Mouse (Mus musculus) MEL (cell line): ENCODE data around the gene Zfp689. TPM values are rescaled to one million over a fixed set of nuclear protein-coding genes. Genes with fewer than 3 reads are reported as not detected.

Experiments used
- DNase-seq: peaks from one replicate; pipeline ENCODE4 v3.0.0; 2011; ENCODE audit warnings: low read depth, low spot score
- H3K27ac ChIP-seq: 2 replicates; pipeline ENCODE4 v1.5.1; 2012; ENCODE audit warnings: low read depth, mild to moderate bottlenecking, control low read depth, low read length, moderate library complexity; ENCODE audit not compliant: control insufficient read depth
- H3K27me3 ChIP-seq, 2 experiments: fragments of 150-350 bp in 1 of 2; sonication (generic) in 1 of 2; 2 replicates each; pipeline ENCODE4 v1.6.1; 2012; ENCODE audit warnings: low read length in 2 of 2, mild to moderate bottlenecking in 2 of 2, improper control_type of control experiment in 1 of 2, moderate library complexity in 1 of 2; ENCODE audit not compliant: insufficient read depth in 2 of 2, control insufficient read depth in 1 of 2
- H3K36me3 ChIP-seq, 2 experiments: 2 replicates each; pipeline ENCODE4 v1.6.1; 2012 to 2014; ENCODE audit warnings: low read length in 2 of 2, improper control_type of control experiment in 1 of 2, inconsistent platforms in 1 of 2, mild to moderate bottlenecking in 1 of 2; ENCODE audit not compliant: insufficient read depth in 2 of 2, control insufficient read depth in 1 of 2
- H3K4me1 ChIP-seq, 2 experiments: fragments of 150-350 bp in 1 of 2; sonication (generic) in 1 of 2; 2 replicates each; pipeline ENCODE4 v1.6.1; 2012; ENCODE audit warnings: low read length in 2 of 2, improper control_type of control experiment in 1 of 2, mild to moderate bottlenecking in 1 of 2; ENCODE audit not compliant: insufficient read depth in 2 of 2, control insufficient read depth in 1 of 2
- H3K4me3 ChIP-seq, 2 experiments: fragments of 150-350 bp in 1 of 2; sonication (generic) in 1 of 2; 2 replicates each; pipeline ENCODE4 v1.5.1; 2012; ENCODE audit warnings: low read depth in 2 of 2, low read length in 2 of 2, mild to moderate bottlenecking in 2 of 2, moderate library complexity in 2 of 2, control low read depth in 1 of 2, improper control_type of control experiment in 1 of 2; ENCODE audit not compliant: control insufficient read depth in 1 of 2, insufficient read depth in 1 of 2
- H3K79me2 ChIP-seq: 2 replicates; pipeline ENCODE4 v1.6.1; 2012; ENCODE audit warnings: mild to moderate bottlenecking, low read length, moderate library complexity; ENCODE audit not compliant: control insufficient read depth, poor library complexity, insufficient read depth
- H3K9ac ChIP-seq: 2 replicates; pipeline ENCODE4 v1.6.1; 2012; ENCODE audit warnings: low read depth, mild to moderate bottlenecking, control low read depth, low read length, moderate library complexity; ENCODE audit not compliant: control insufficient read depth, poor library complexity, severe bottlenecking
- H3K9me3 ChIP-seq: fragments of 150-350 bp; sonication (generic); replicated peaks from 2 replicates; pipeline ENCODE4 v1.6.1; 2012; ENCODE audit warnings: mild to moderate bottlenecking, low read length, improper control_type of control experiment, moderate library complexity; ENCODE audit not compliant: insufficient read depth
- BHLHE40 ChIP-seq: IDR thresholded peaks from 2 replicates; pipeline ENCODE4 v1.6.1; 2012; ENCODE audit warnings: low read depth, mild to moderate bottlenecking, inconsistent platforms, low read length, improper control_type of control experiment, borderline replicate concordance
- CHD2 ChIP-seq: IDR thresholded peaks from 2 replicates; pipeline ENCODE4 v1.6.1; 2011; ENCODE audit warnings: low read length, improper control_type of control experiment
- EP300 ChIP-seq, 2 experiments: IDR thresholded peaks; 2 replicates each; pipeline ENCODE4 v1.6.1; 2011; ENCODE audit warnings: improper control_type of control experiment in 2 of 2, low read length in 2 of 2, low read depth in 1 of 2, mild to moderate bottlenecking in 1 of 2
- GABPA ChIP-seq: IDR thresholded peaks from 2 replicates; pipeline ENCODE4 v1.6.1; 2012; ENCODE audit warnings: low read depth, mild to moderate bottlenecking, inconsistent platforms, low read length, improper control_type of control experiment, moderate library complexity
- GATA1 ChIP-seq: IDR thresholded peaks from 2 replicates; pipeline ENCODE4 v1.6.1; 2011; ENCODE audit warnings: low read depth, low read length, improper control_type of control experiment
- HCFC1 ChIP-seq: IDR thresholded peaks from 2 replicates; pipeline ENCODE4 v1.6.1; 2012; ENCODE audit warnings: low read depth, mild to moderate bottlenecking, inconsistent platforms, low read length, improper control_type of control experiment, moderate library complexity
- KAT2A ChIP-seq: conservative IDR thresholded peaks from 2 replicates; pipeline ENCODE4 v1.6.1; 2012; ENCODE audit warnings: low read depth, low read length, improper control_type of control experiment, inconsistent platforms
- MAX ChIP-seq: IDR thresholded peaks from 2 replicates; pipeline ENCODE4 v1.6.1; 2011; ENCODE audit warnings: low read length, improper control_type of control experiment
- MAZ ChIP-seq: IDR thresholded peaks from 2 replicates; pipeline ENCODE4 v1.6.1; 2012; ENCODE audit warnings: low read depth, mild to moderate bottlenecking, inconsistent platforms, low read length, improper control_type of control experiment
- MXI1 ChIP-seq: IDR thresholded peaks from 2 replicates; pipeline ENCODE4 v1.6.1; 2011; ENCODE audit warnings: mild to moderate bottlenecking, low read depth, low read length, improper control_type of control experiment
- MYB ChIP-seq: IDR thresholded peaks from 2 replicates; pipeline ENCODE4 v1.6.1; 2011; ENCODE audit warnings: mild to moderate bottlenecking, low read depth, low read length, improper control_type of control experiment
- NELFE ChIP-seq: IDR thresholded peaks from 2 replicates; pipeline ENCODE4 v1.6.1; 2011; ENCODE audit warnings: low read depth, low read length, improper control_type of control experiment
- NRF1 ChIP-seq: IDR thresholded peaks from 2 replicates; pipeline ENCODE4 v1.6.1; 2014; ENCODE audit warnings: low read depth, mild to moderate bottlenecking, inconsistent platforms, low read length, improper control_type of control experiment, moderate library complexity; ENCODE audit not compliant: poor library complexity, insufficient read depth, severe bottlenecking
- POLR2AphosphoS5 ChIP-seq: IDR thresholded peaks from 2 replicates; pipeline ENCODE4 v1.6.1; 2012; ENCODE audit warnings: low read depth, borderline replicate concordance, mild to moderate bottlenecking, inconsistent platforms, low read length, moderate library complexity, mixed read lengths
- SIN3A ChIP-seq: IDR thresholded peaks from 2 replicates; pipeline ENCODE4 v1.6.1; 2012; ENCODE audit warnings: low read length, improper control_type of control experiment, inconsistent platforms
- TAL1 ChIP-seq: IDR thresholded peaks from 2 replicates; pipeline ENCODE4 v1.6.1; 2012; ENCODE audit warnings: mild to moderate bottlenecking, inconsistent platforms, low read length, moderate library complexity, mixed read lengths
- TBP ChIP-seq: IDR thresholded peaks from 2 replicates; pipeline ENCODE4 v1.8.0; 2011; ENCODE audit warnings: low read depth, low read length, improper control_type of control experiment
- TCF12 ChIP-seq: IDR thresholded peaks from 2 replicates; pipeline ENCODE4 v1.6.1; 2014; ENCODE audit warnings: low read depth, mild to moderate bottlenecking, inconsistent platforms, low read length, improper control_type of control experiment, moderate library complexity
- UBTF ChIP-seq: IDR thresholded peaks from 2 replicates; pipeline ENCODE4 v1.6.1; 2012; ENCODE audit warnings: low read depth, mild to moderate bottlenecking, inconsistent platforms, low read length, improper control_type of control experiment, moderate library complexity, borderline replicate concordance; ENCODE audit not compliant: insufficient read depth
- USF1 ChIP-seq: IDR thresholded peaks from 2 replicates; pipeline ENCODE4 v1.6.1; 2014; ENCODE audit warnings: low read depth, mild to moderate bottlenecking, inconsistent platforms, low read length, improper control_type of control experiment, moderate library complexity
- USF2 ChIP-seq, 2 experiments: IDR thresholded peaks; 2 replicates each; pipeline ENCODE4 v1.6.1; 2011 to 2012; ENCODE audit warnings: improper control_type of control experiment in 2 of 2, low read length in 2 of 2, borderline replicate concordance in 1 of 2, inconsistent platforms in 1 of 2, low read depth in 1 of 2, mild to moderate bottlenecking in 1 of 2; ENCODE audit not compliant: insufficient read depth in 1 of 2
- ZKSCAN1 ChIP-seq: IDR thresholded peaks from 2 replicates; pipeline ENCODE4 v1.6.1; 2012; ENCODE audit warnings: low read depth, mild to moderate bottlenecking, inconsistent platforms, low read length, improper control_type of control experiment, moderate library complexity
- ZMIZ1 ChIP-seq: IDR thresholded peaks from 2 replicates; pipeline ENCODE4 v1.6.1; 2012; ENCODE audit warnings: low read depth, mild to moderate bottlenecking, inconsistent platforms, low read length, improper control_type of control experiment, moderate library complexity
- ZNF384 ChIP-seq: IDR thresholded peaks from 2 replicates; pipeline ENCODE4 v1.6.1; 2012; ENCODE audit warnings: low read depth, mild to moderate bottlenecking, inconsistent platforms, low read length, improper control_type of control experiment
- polyA plus RNA-seq, 2 experiments: library from polyadenylated mRNA; stranded (reverse) in 1 of 2; unstranded in 1 of 2; fragments of >175 nt in 1 of 2; fragments of >200 nt in 1 of 2; gene quantifications; 2 replicates each; pipeline versions ENCODE4 v1.2.1 to v1.2.4; 2012; ENCODE audit warnings: low replicate concordance in 2 of 2, low read depth in 1 of 2; ENCODE audit not compliant: insufficient read length in 2 of 2, insufficient read depth in 1 of 2, missing spikeins in 1 of 2
- total RNA-seq: library from RNA; depleted of rRNA; stranded (reverse); fragments of 300-350 nt; gene quantifications from 2 replicates; pipeline ENCODE4 v1.2.3, GENCODE M21; 2012

The Zfp689 gene
- total and polyA plus RNA-seq, 3 experiments: 4.9 to 7.2 TPM; not detected in 1

- TF ChIP-seq KAT2A: peak; percentile 79
- peak; percentile 90 for TF ChIP-seq MAZ
- TF ChIP-seq ZMIZ1: peak; percentile 23; the same call in 1 of the 2 replicates
- no peak for TF ChIP-seq ZNF384
- peak in 1 of 2 experiments; percentile 20; a peak in 2 of 4 replicates for TF ChIP-seq EP300 (IDR thresholded peaks at IDR 0.05; ENCODE audit: low read depth in 1 of 2, low read length in 2 of 2)
- TF ChIP-seq, all 39 proteins: peak for 22
Measured at GRCm38 (mm10) chr7:127477687-127478634, 29.0 kb upstream of the Zfp689 start (continued).

GRCm38 (mm10) chr7:127476855-127477254 is 27.9 kb upstream of the Zfp689 start:
- Histone ChIP-seq H3K4me3 (peak overlapping the region; percentile 59 to 77), H3K9me3 (no peaks in the 10 kb centered on the region), H3K79me2 (peaks cover 32% of the 10 kb centered on the region), H3K27me3 (no peaks in the 10 kb centered on the region), H3K36me3 (peaks cover 0 to 19% of the 10 kb centered on the region in 2 experiments), H3K27ac (peak overlapping the region; percentile 90; the same call in 1 of the 2 replicates), H3K9ac (peak overlapping the region; percentile 69), H3K4me1 (peaks cover 0 to 20% of the 10 kb centered on the region in 2 experiments; a peak in 3 of 4 replicates)
- no peak for TF ChIP-seq ZNF384
- TF ChIP-seq GATA1: no peak
- no peak for TF ChIP-seq SIN3A
- no peak for TF ChIP-seq HCFC1
- no peak for DNase-seq

DNA sequence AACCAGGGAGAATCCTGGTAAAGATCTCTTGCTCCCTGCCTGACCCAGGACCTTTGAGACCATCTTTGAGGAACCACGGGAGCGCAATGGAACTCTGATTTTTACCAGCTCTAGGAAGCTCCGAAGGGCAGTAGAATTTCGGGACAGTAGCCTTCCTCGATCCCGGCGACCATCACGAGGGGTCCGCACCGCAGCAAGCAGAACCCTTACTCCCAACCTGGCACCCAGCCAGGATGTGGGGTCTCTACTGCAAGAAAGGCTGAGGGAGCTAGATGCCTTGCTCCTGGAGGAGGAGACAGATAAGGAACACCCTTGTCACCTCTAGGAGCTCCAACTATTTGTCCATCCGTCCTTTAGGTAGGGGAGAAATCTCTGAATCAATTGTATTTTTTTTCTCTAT is 27.4 kb upstream of the Zfp689 start:
- Histone ChIP-seq H3K4me1 (peaks cover 0 to 20% of the 10 kb centered on the region in 2 experiments; a peak in 3 of 4 replicates), H3K36me3 (peaks cover 0 to 19% of the 10 kb centered on the region in 2 experiments), H3K4me3 (no peak overlapping the region)

More for the DNA sequence above, 27.4 kb upstream of the Zfp689 start:
- DNase-seq: no peak
- no peak overlapping the region for H3K9ac ChIP-seq
- no peak overlapping the region for H3K27ac ChIP-seq
- peaks cover 37% of the 10 kb centered on the region for H3K79me2 ChIP-seq
- H3K9me3 ChIP-seq: no peaks in the 10 kb centered on the region
- TF ChIP-seq GABPA (no peak), TCF12 (no peak), EP300 (IDR thresholded peaks at IDR 0.05; ENCODE audit: low read depth in 1 of 2, low read length in 2 of 2) (no peak), NELFE (no peak), USF2 (IDR thresholded peaks at IDR 0.05; ENCODE audit: borderline replicate concordance in 1 of 2, insufficient read depth in 1 of 2, low read depth in 1 of 2, low read length in 2 of 2) (no peak), TAL1 (no peak), ZKSCAN1 (no peak), POLR2AphosphoS5 (no peak), MXI1 (no peak), BHLHE40 (no peak), UBTF (no peak), MAX (no peak), NRF1 (no peak), SIN3A (no peak), USF1 (no peak), TBP (no peak), CHD2 (no peak), MYB (no peak)
- TF ChIP-seq, all 39 proteins: peak for 0
- H3K27me3 ChIP-seq: no peaks in the 10 kb centered on the region
